ENCODE assay signal across 10 mouse cellular contexts in the genomic region with DNA sequence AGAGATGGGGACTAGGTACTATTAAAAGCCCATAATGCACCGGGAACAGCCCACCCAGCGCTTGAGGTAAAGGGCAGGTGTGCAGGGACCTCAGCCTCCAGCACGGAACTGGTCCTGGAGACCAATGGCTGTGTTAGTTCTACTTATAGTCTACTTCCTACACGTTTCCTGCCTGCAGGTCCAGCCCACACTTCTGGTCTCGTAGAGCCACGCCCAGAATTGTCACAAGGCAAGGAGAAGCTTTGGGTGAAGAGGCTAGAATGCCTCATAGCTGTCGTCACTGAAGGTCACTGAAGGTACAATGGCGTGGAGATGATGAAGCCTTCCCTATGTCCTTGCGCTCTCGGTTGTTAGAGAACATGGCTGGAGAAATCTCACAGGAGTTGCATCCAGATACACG. TPM values are rescaled to one million over a fixed set of nuclear protein-coding genes. Genes with fewer than 3 reads are reported as not detected.
DNase-seq lines count a peak whose midpoint lies in the region; ATAC-seq and TF ChIP-seq lines count a peak whose summit lies in the region.
"Had no signal": no experiment of that assay in that cellular context is flagged by ENCODE, and none has a peak within 500 bp of the region (broad histone marks: within the 10 kb centered on the region; RNA-seq: fewer than 3 reads in every experiment).

No protein-coding gene starts in this region.

- peak overlapping the region in 1 of 3 experiments; percentile 41 for H3K4me3 ChIP-seq in CH12.LX (replicated peaks in 1 of 3; ENCODE audit: low read depth in 2 of 3, low read length in 2 of 3, poor library complexity in 1 of 3)
- H3K4me3 ChIP-seq in heart, postnatal 0 days (ENCODE audit: low read depth, low read length), result no peak overlapping the region
- peak overlapping the region; percentile 58 for H3K4me3 ChIP-seq in megakaryocyte, embryonic 14.5 days (replicated peaks)
- H3K4me3 ChIP-seq: forebrain, embryonic 12.5 days; neural tube, embryonic 12.5 days had no signal

- 63% methylated on average over 11 of the region's 11 CpGs for WGBS in heart, postnatal 0 days

- H3K4me2 ChIP-seq in CH12.LX (ENCODE audit: insufficient read depth, low read depth, poor library complexity, severe bottlenecking), result peak overlapping the region; percentile 39; the same call in 1 of the 2 replicates
- peak overlapping the region; percentile 40 for H3K4me2 ChIP-seq in heart, postnatal 0 days (ENCODE audit: low read depth, low read length)
- H3K4me2 ChIP-seq: forebrain, embryonic 12.5 days; neural tube, embryonic 12.5 days had no signal

- peak; percentile 68 for TF ChIP-seq POLR2A in CH12.LX (IDR thresholded peaks at IDR 0.05; ENCODE audit: low read depth, low read length)

- no peak for TF ChIP-seq CTCF in CH12.LX (conservative IDR thresholded peaks at IDR 0.05 in 1 of 2, IDR thresholded peaks at IDR 0.05 in 1 of 2; ENCODE audit: low read depth in 2 of 2, low read length in 2 of 2)
- no peak for TF ChIP-seq CTCF in heart, postnatal 0 days (IDR thresholded peaks at IDR 0.05; ENCODE audit: low read depth)

- H3K27me3 ChIP-seq in CH12.LX (replicated peaks), result no peaks in the 10 kb centered on the region
- no peaks in the 10 kb centered on the region for H3K27me3 ChIP-seq in heart, postnatal 0 days (ENCODE audit: control insufficient read depth, insufficient read depth, low read length)
- no peaks in the 10 kb centered on the region for H3K27me3 ChIP-seq in megakaryocyte, embryonic 14.5 days (replicated peaks)
- H3K27me3 ChIP-seq: neural tube, embryonic 12.5 days had no signal

- ATAC-seq in heart, postnatal 0 days (ENCODE audit: insufficient read depth, low read depth), result peak; percentile 27; the same call in 1 of the 2 replicates

- dilution Hi-C loops in CH12.LX (cut with MboI; ENCODE audit: extremely low pct_ligation_motif_present, extremely low pct_unique_long_range_greater_than_20kb, low sequenced_read_pairs), result no loop called here

- no peak overlapping the region for H3K9ac ChIP-seq in CH12.LX (ENCODE audit: insufficient read depth, low read depth)
- H3K9ac ChIP-seq in heart, postnatal 0 days (replicated peaks; ENCODE audit: low read depth, low read length), result no peak overlapping the region
- H3K9ac ChIP-seq: forebrain, embryonic 12.5 days; neural tube, embryonic 12.5 days had no signal

- DNase-seq in 416B (ENCODE audit: low read depth) (peak; percentile 56), CH12.LX (ENCODE audit: extremely low read depth) (peak; percentile 86)
- DNase-seq in heart, postnatal 0 days (ENCODE audit: low spot score), result no peak
- no peak for DNase-seq in neural tube, embryonic 10.5 days (ENCODE audit: extremely low spot score, low spot score)
- no peak for DNase-seq in kidney, postnatal 10 days
- DNase-seq in kidney, adult 11 months, result no peak
- DNase-seq: adrenal gland, postnatal 36 days had no signal

- TF ChIP-seq RAD21 in CH12.LX (IDR thresholded peaks at IDR 0.05; ENCODE audit: low read depth, low read length), result no peak

- no peaks in the 10 kb centered on the region for H3K79me2 ChIP-seq in CH12.LX (replicated peaks; ENCODE audit: control insufficient read depth, extremely low read depth, insufficient read depth, poor library complexity, severe bottlenecking)

- peaks cover 7% of the 10 kb centered on the region for H3K9me3 ChIP-seq in CH12.LX (replicated peaks; ENCODE audit: low read length)
- no peaks in the 10 kb centered on the region for H3K9me3 ChIP-seq in heart, postnatal 0 days (replicated peaks; ENCODE audit: control insufficient read depth, low read length)
- peaks cover 12% of the 10 kb centered on the region for H3K9me3 ChIP-seq in megakaryocyte, embryonic 14.5 days
- H3K9me3 ChIP-seq: forebrain, embryonic 12.5 days; neural tube, embryonic 12.5 days had no signal

- in situ Hi-C loops in CH12.LX (cut with MboI; ENCODE audit: low pct_ligation_motif_present, low pct_unique_long_range_greater_than_20kb, low sequenced_read_pairs), result no loop called here

- no peak for TF ChIP-seq EP300 in CH12.LX (IDR thresholded peaks at IDR 0.05; ENCODE audit: low read length)
- TF ChIP-seq EP300 in heart, postnatal 0 days (IDR thresholded peaks at IDR 0.05; ENCODE audit: low read depth), result no peak

- no peaks in the 10 kb centered on the region for H3K36me3 ChIP-seq in CH12.LX (replicated peaks in 1 of 2; ENCODE audit: control insufficient read depth in 1 of 2, insufficient read depth in 1 of 2, low read length in 1 of 2)
- H3K36me3 ChIP-seq in heart, postnatal 0 days (replicated peaks; ENCODE audit: control insufficient read depth, insufficient read depth, low read length), result no peaks in the 10 kb centered on the region
- peaks cover 17% of the 10 kb centered on the region for H3K36me3 ChIP-seq in megakaryocyte, embryonic 14.5 days (replicated peaks; ENCODE audit: low read length)
- H3K36me3 ChIP-seq: forebrain, embryonic 12.5 days; neural tube, embryonic 12.5 days had no signal

- peaks cover 14 to 30% of the 10 kb centered on the region in 2 experiments for H3K4me1 ChIP-seq in CH12.LX (ENCODE audit: control insufficient read depth in 1 of 2, insufficient read depth in 2 of 2)
- peaks cover 15% of the 10 kb centered on the region for H3K4me1 ChIP-seq in heart, postnatal 0 days (ENCODE audit: control insufficient read depth, insufficient read depth)
- peaks cover 49% of the 10 kb centered on the region for H3K4me1 ChIP-seq in megakaryocyte, embryonic 14.5 days
- H3K4me1 ChIP-seq: forebrain, embryonic 12.5 days had no signal

- no peak overlapping the region for H3K27ac ChIP-seq in CH12.LX (ENCODE audit: insufficient read depth, low read depth)
- 0 out of 2 replicates have a peak overlapping the region, but pooled peaks have one; percentile 40 for H3K27ac ChIP-seq in heart, postnatal 0 days (ENCODE audit: low read depth)
- H3K27ac ChIP-seq: forebrain, embryonic 12.5 days; neural tube, embryonic 12.5 days had no signal

TF ChIP-seq in CH12.LX, 34 proteins besides CTCF, POLR2A, EP300 and RAD21:
- peak; percentile 67 for TF ChIP-seq ELF1 (IDR thresholded peaks at IDR 0.05; ENCODE audit: low read depth, low read length)
- peak; percentile 63 for TF ChIP-seq TCF12 (IDR thresholded peaks at IDR 0.05; ENCODE audit: low read depth, low read length)
- TF ChIP-seq SIN3A (IDR thresholded peaks at IDR 0.05; ENCODE audit: low read length), result 0 out of 2 replicates have a peak, but pooled peaks have one; percentile 42
- no peak for TF ChIP-seq CHD2 (IDR thresholded peaks at IDR 0.05; ENCODE audit: low read length)
- peak; percentile 38; the same call in 1 of the 2 replicates for TF ChIP-seq BHLHE40 (IDR thresholded peaks at IDR 0.05; ENCODE audit: low read depth, low read length)
- peak; percentile 58; the same call in 1 of the 2 replicates for TF ChIP-seq MEF2A (IDR thresholded peaks at IDR 0.05; ENCODE audit: borderline replicate concordance, low read depth, low read length)
- 0 out of 2 replicates have a peak, but pooled peaks have one; percentile 82 for TF ChIP-seq ZMIZ1 (IDR thresholded peaks at IDR 0.05; ENCODE audit: low read depth, low read length)
- TF ChIP-seq HCFC1 (IDR thresholded peaks at IDR 0.05; ENCODE audit: low read depth, low read length), result peak; percentile 35; the same call in 1 of the 2 replicates
- TF ChIP-seq TBP (conservative IDR thresholded peaks at IDR 0.05; ENCODE audit: low read depth, low read length), result peak; percentile 73; the same call in 1 of the 2 replicates
- TF ChIP-seq MXI1 (IDR thresholded peaks at IDR 0.05; ENCODE audit: low read depth, low read length), result peak; percentile 48; the same call in 1 of the 2 replicates
- TF ChIP-seq MAX (IDR thresholded peaks at IDR 0.05; ENCODE audit: low read length), result peak; percentile 51; the same call in 1 of the 2 replicates
- TF ChIP-seq NELFE (IDR thresholded peaks at IDR 0.05; ENCODE audit: low read depth, low read length), result peak; percentile 54; the same call in 1 of the 2 replicates
- no peak for TF ChIP-seq PAX5 (IDR thresholded peaks at IDR 0.05; ENCODE audit: low read length)
- TF ChIP-seq SMC3 (IDR thresholded peaks at IDR 0.05; ENCODE audit: low read depth, low read length), result no peak
- TF ChIP-seq ETS1 (conservative IDR thresholded peaks at IDR 0.05; ENCODE audit: low read depth, low read length), result peak; percentile 13; the same call in 1 of the 2 replicates
- TF ChIP-seq JUN (IDR thresholded peaks at IDR 0.05; ENCODE audit: insufficient read depth, low read depth, low read length), result no peak

RNA-seq across cellular contexts. Expression of a gene that starts 16.0 kb away (rescaled TPM):
- total RNA-seq in CH12.LX (2012; rRNA removed) (571 and 590 TPM in 2 replicates), CH12.LX (2014; rRNA removed) (1,420 and 1,540 TPM in 2 replicates)
- polyA plus RNA-seq in CH12.LX (2012; ENCODE audit: insufficient read length, low read depth), result 629 and 715 TPM in 2 replicates
- 1,123 and 1,337 TPM in 2 replicates for total RNA-seq in heart, postnatal 0 days (2014; rRNA removed; ENCODE audit: low replicate concordance)
- 1,661 and 1,734 TPM in 2 replicates for polyA plus RNA-seq in heart, postnatal 0 days (2015; fragmentation: Nextera tagmentation; extraction: Ambion mirVana)
- polyA plus RNA-seq in megakaryocyte, embryonic 14.5 days (2012; ENCODE audit: insufficient read depth, low replicate concordance), result 752 and 2,061 TPM in 2 replicates

RNA-seq across cellular contexts. Expression of a gene that starts 21.2 kb away (rescaled TPM):
- total RNA-seq in CH12.LX (2012; rRNA removed), result 24.7 and 26.3 TPM in 2 replicates
- 25.1 and 28.0 TPM in 2 replicates for total RNA-seq in CH12.LX (2014; rRNA removed)
- polyA plus RNA-seq in CH12.LX (2012; ENCODE audit: insufficient read length, low read depth), result 33.2 and 34.6 TPM in 2 replicates
- 9.8 and 16.9 TPM in 2 replicates for total RNA-seq in heart, postnatal 0 days (2014; rRNA removed; ENCODE audit: low replicate concordance)
- 14.4 and 15.8 TPM in 2 replicates for polyA plus RNA-seq in heart, postnatal 0 days (2015; fragmentation: Nextera tagmentation; extraction: Ambion mirVana)
- 8.2 and 18.2 TPM in 2 replicates for polyA plus RNA-seq in megakaryocyte, embryonic 14.5 days (2012; ENCODE audit: insufficient read depth, low replicate concordance)

Comparison
In these comparisons a context has a peak if more than half of its experiments do, and no peak if none do; other contexts are left out.
1. DNase-seq: peak in 416B (single experiment) and CH12.LX (single experiment); none in heart, postnatal 0 days (single experiment), neural tube, embryonic 10.5 days (single experiment), kidney, postnatal 10 days (single experiment) and kidney, adult 11 months (single experiment).